Mouse (Mus musculus) liver, embryonic 14.5 days (tissue): ENCODE data around the gene Ormdl3.
A peak's percentile ranks its signal among the peaks of the same experiment; 100 is the strongest.

Experiments used
- CTCF ChIP-seq: IDR thresholded peaks from 2 replicates; pipeline ENCODE4 v1.5.1; 2016; ENCODE audit warnings: antibody characterized with exemption, low read depth, control low read depth
- EP300 ChIP-seq: IDR thresholded peaks from 2 replicates; pipeline ENCODE4 v1.6.1; 2016; ENCODE audit warnings: antibody characterized with exemption, low read depth

- TF ChIP-seq CTCF = peak; percentile 74
- TF ChIP-seq EP300 = no peak
Measured at GRCm38 (mm10) chr11:98583571-98583970, 3.6 kb downstream of the Ormdl3 start.
